Mouse (Mus musculus) heart, embryonic 15.5 days (tissue): ENCODE results near the gene Slit3. TPM values are rescaled to one million over a fixed set of nuclear protein-coding genes. Genes with fewer than 3 reads are reported as not detected.

ENCODE experiments used
- ATAC-seq: fragments of 200-750 bp; cut with Nextera tagmentation; replicated peaks from 2 replicates; pipeline ENCODE4 v1.8.0; 2017; ENCODE audit warnings: low read depth, moderate TSS enrichment; ENCODE audit not compliant: insufficient number of reproducible peaks, insufficient read depth, low FRiP score
- H3K27ac ChIP-seq: fragments of 300-500 bp; sonication (generic); 2 replicates; pipeline ENCODE4 v1.5.1; 2015; ENCODE audit warnings: mild to moderate bottlenecking, inconsistent platforms
- H3K27me3 ChIP-seq: fragments of 300-500 bp; sonication (generic); 2 replicates; pipeline ENCODE4 v1.6.1; 2015; ENCODE audit warnings: inconsistent platforms
- H3K36me3 ChIP-seq: fragments of 300-500 bp; sonication (generic); 2 replicates; pipeline ENCODE4 v1.6.1; 2015; ENCODE audit warnings: mild to moderate bottlenecking, inconsistent platforms
- H3K4me1 ChIP-seq: fragments of 300-500 bp; sonication (generic); replicated peaks from 2 replicates; pipeline ENCODE4 v1.6.1; 2015; ENCODE audit warnings: inconsistent platforms
- H3K4me2 ChIP-seq: fragments of 300-500 bp; sonication (generic); 2 replicates; pipeline ENCODE4 v1.6.1; 2015; ENCODE audit warnings: inconsistent platforms, mild to moderate bottlenecking, moderate library complexity
- H3K4me3 ChIP-seq: fragments of 300-500 bp; sonication (generic); 2 replicates; pipeline ENCODE4 v1.5.1; 2015; ENCODE audit warnings: mild to moderate bottlenecking, inconsistent platforms
- H3K9ac ChIP-seq: fragments of 300-500 bp; sonication (generic); 2 replicates; pipeline ENCODE4 v1.6.1; 2015; ENCODE audit warnings: mild to moderate bottlenecking, inconsistent platforms
- H3K9me3 ChIP-seq: fragments of 300-500 bp; sonication (generic); replicated peaks from 2 replicates; pipeline ENCODE4 v1.6.1; 2016; ENCODE audit warnings: inconsistent platforms
- WGBS: fragments of 180-500 bp; shearing (Covaris S2); methylation state at CpG from one replicate; pipeline ENCODE4 v1.1.7; 2015; ENCODE audit warnings: mixed read lengths; 5-methylcytosine and 5-hydroxymethylcytosine counted together
- polyA plus RNA-seq: library from polyadenylated mRNA; unstranded; fragments of >200 nt; fragmentation: Nextera tagmentation; extraction: Ambion mirVana; gene quantifications from 2 replicates; pipeline ENCODE4 v1.2.1, GENCODE M21; 2015

Slit3 gene
- polyA plus RNA-seq, 1 experiment from 2014 or later = 11.3 TPM

GRCm38 (mm10) chr11:35674242-35674641 lies 553.2 kb downstream of the Slit3 start:
- ATAC-seq = no peak
- H3K27ac ChIP-seq = no peak overlapping the region
- H3K4me3 ChIP-seq = no peak overlapping the region
- no peak overlapping the region for H3K9ac ChIP-seq
- no peaks in the 10 kb centered on the region for H3K9me3 ChIP-seq
- WGBS = 90% methylated on average over 9 of the region's 9 CpGs
- no peaks in the 10 kb centered on the region for H3K4me1 ChIP-seq
- no peaks in the 10 kb centered on the region for H3K27me3 ChIP-seq
- H3K36me3 ChIP-seq = no peaks in the 10 kb centered on the region
- no peak overlapping the region for H3K4me2 ChIP-seq

- 62% methylated on average over 4 of the region's 4 CpGs for WGBS
- ATAC-seq = no peak
- Histone ChIP-seq H3K9ac (no peak overlapping the region), H3K4me3 (no peak overlapping the region), H3K4me1 (no peaks in the 10 kb centered on the region), H3K4me2 (no peak overlapping the region), H3K9me3 (no peaks in the 10 kb centered on the region), H3K27ac (no peak overlapping the region), H3K27me3 (no peaks in the 10 kb centered on the region), H3K36me3 (no peaks in the 10 kb centered on the region)
These were observed 555.7 kb downstream of the Slit3 start for GRCm38 (mm10) chr11:35676744-35677143.

GRCm38 (mm10) chr11:35679976-35680375 lies 559.0 kb downstream of the Slit3 start:
- 81% methylated on average over 5 of the region's 5 CpGs for WGBS
- Histone ChIP-seq H3K4me2 (no peak overlapping the region), H3K9ac (no peak overlapping the region), H3K36me3 (no peaks in the 10 kb centered on the region), H3K4me1 (no peaks in the 10 kb centered on the region), H3K27me3 (no peaks in the 10 kb centered on the region), H3K9me3 (no peaks in the 10 kb centered on the region), H3K27ac (no peak overlapping the region), H3K4me3 (no peak overlapping the region)
- ATAC-seq = no peak

GRCm38 (mm10) chr11:35687316-35687715 lies 566.3 kb downstream of the Slit3 start:
- ATAC-seq = no peak
- H3K4me1 ChIP-seq = no peaks in the 10 kb centered on the region
- no peak overlapping the region for H3K27ac ChIP-seq
- no peak overlapping the region for H3K9ac ChIP-seq
- H3K4me3 ChIP-seq = no peak overlapping the region
- no peaks in the 10 kb centered on the region for H3K27me3 ChIP-seq
- no peaks in the 10 kb centered on the region for H3K36me3 ChIP-seq
- WGBS = 81% methylated on average over 6 of the region's 6 CpGs
- H3K4me2 ChIP-seq = no peak overlapping the region
- no peaks in the 10 kb centered on the region for H3K9me3 ChIP-seq

- Histone ChIP-seq H3K27me3 (no peaks in the 10 kb centered on the region), H3K4me1 (no peaks in the 10 kb centered on the region), H3K36me3 (no peaks in the 10 kb centered on the region), H3K4me3 (no peak overlapping the region), H3K4me2 (no peak overlapping the region), H3K27ac (no peak overlapping the region), H3K9ac (no peak overlapping the region), H3K9me3 (no peaks in the 10 kb centered on the region)
- WGBS = 62% methylated on average over 7 of the region's 7 CpGs
- no peak for ATAC-seq
These were observed 569.7 kb downstream of the Slit3 start for GRCm38 (mm10) chr11:35690515-35691281.

- H3K9ac ChIP-seq = no peak overlapping the region
- H3K4me3 ChIP-seq = no peak overlapping the region
- H3K4me1 ChIP-seq = no peaks in the 10 kb centered on the region
- no peak overlapping the region for H3K4me2 ChIP-seq
- H3K9me3 ChIP-seq = no peaks in the 10 kb centered on the region
- WGBS = 18% methylated on average over 5 of the region's 5 CpGs
- no peaks in the 10 kb centered on the region for H3K36me3 ChIP-seq
- no peak overlapping the region for H3K27ac ChIP-seq
- no peaks in the 10 kb centered on the region for H3K27me3 ChIP-seq
- ATAC-seq = no peak
These were observed 572.1 kb downstream of the Slit3 start for GRCm38 (mm10) chr11:35693136-35693535.

- Histone ChIP-seq H3K27ac (no peak overlapping the region), H3K9me3 (no peaks in the 10 kb centered on the region), H3K9ac (no peak overlapping the region), H3K36me3 (no peaks in the 10 kb centered on the region), H3K4me3 (no peak overlapping the region), H3K4me1 (no peaks in the 10 kb centered on the region), H3K4me2 (no peak overlapping the region), H3K27me3 (no peaks in the 10 kb centered on the region)
- no peak for ATAC-seq
- 77% methylated on average over 7 of the region's 7 CpGs for WGBS
These were observed 572.6 kb downstream of the Slit3 start for GRCm38 (mm10) chr11:35693625-35694024.

- Histone ChIP-seq H3K36me3 (no peaks in the 10 kb centered on the region), H3K9me3 (no peaks in the 10 kb centered on the region), H3K27me3 (no peaks in the 10 kb centered on the region), H3K27ac (no peak overlapping the region), H3K9ac (no peak overlapping the region), H3K4me2 (no peak overlapping the region), H3K4me3 (no peak overlapping the region), H3K4me1 (no peaks in the 10 kb centered on the region)
- 90% methylated on average over 7 of the region's 7 CpGs for WGBS
- ATAC-seq = no peak
These were observed 576.5 kb downstream of the Slit3 start for GRCm38 (mm10) chr11:35697476-35697875.

- no peak overlapping the region for H3K27ac ChIP-seq
- H3K27me3 ChIP-seq = no peaks in the 10 kb centered on the region
- H3K9ac ChIP-seq = no peak overlapping the region
- no peak overlapping the region for H3K4me3 ChIP-seq
- 83% methylated on average over 5 of the region's 5 CpGs for WGBS
- no peaks in the 10 kb centered on the region for H3K9me3 ChIP-seq
- peaks cover 5% of the 10 kb centered on the region; the same call in 1 of the 2 replicates for H3K36me3 ChIP-seq
- H3K4me1 ChIP-seq = no peaks in the 10 kb centered on the region
- no peak overlapping the region for H3K4me2 ChIP-seq
- ATAC-seq = no peak
These were observed 577.9 kb downstream of the Slit3 start for GRCm38 (mm10) chr11:35698901-35699300.

GRCm38 (mm10) chr11:35703471-35703870 lies 582.4 kb downstream of the Slit3 start:
- H3K27ac ChIP-seq = no peak overlapping the region

GRCm38 (mm10) chr11:35704381-35704780 lies 583.4 kb downstream of the Slit3 start:
- WGBS = 94% methylated on average over 13 of the region's 13 CpGs
- Histone ChIP-seq H3K36me3 (peaks cover 5% of the 10 kb centered on the region; the same call in 1 of the 2 replicates), H3K27ac (no peak overlapping the region), H3K9ac (no peak overlapping the region), H3K9me3 (no peaks in the 10 kb centered on the region), H3K4me2 (no peak overlapping the region), H3K27me3 (no peaks in the 10 kb centered on the region), H3K4me1 (no peaks in the 10 kb centered on the region), H3K4me3 (no peak overlapping the region)
- ATAC-seq = no peak

More at GRCm38 (mm10) chr11:35703471-35703870, 582.4 kb downstream of the Slit3 start:
- H3K4me3 ChIP-seq = no peak overlapping the region
- no peaks in the 10 kb centered on the region for H3K9me3 ChIP-seq
- no peaks in the 10 kb centered on the region for H3K4me1 ChIP-seq
- no peak overlapping the region for H3K9ac ChIP-seq
- H3K4me2 ChIP-seq = no peak overlapping the region
- no peaks in the 10 kb centered on the region for H3K27me3 ChIP-seq
- ATAC-seq = no peak
- WGBS = 70% methylated on average over 4 of the region's 4 CpGs
- H3K36me3 ChIP-seq = peaks cover 5% of the 10 kb centered on the region; the same call in 1 of the 2 replicates

- no peak for ATAC-seq
- H3K36me3 ChIP-seq = peaks cover 5% of the 10 kb centered on the region; the same call in 1 of the 2 replicates
These were observed 583.9 kb downstream of the Slit3 start for GRCm38 (mm10) chr11:35704927-35705326.

More at GRCm38 (mm10) chr11:35704927-35705326, 583.9 kb downstream of the Slit3 start:
- Histone ChIP-seq H3K27ac (no peak overlapping the region), H3K9me3 (no peaks in the 10 kb centered on the region), H3K9ac (no peak overlapping the region), H3K4me3 (no peak overlapping the region), H3K4me2 (no peak overlapping the region), H3K27me3 (no peaks in the 10 kb centered on the region), H3K4me1 (no peaks in the 10 kb centered on the region)
- 89% methylated on average over 5 of the region's 5 CpGs for WGBS
